Mouse (Mus musculus) E14TG2a.4 (cell line): ENCODE measurements around the gene Krtap1-4.

Experiments used
- H3K27me3 ChIP-seq: 2 replicates; pipeline ENCODE4 v1.6.1; 2014; ENCODE audit warnings: low read length, control low read depth; ENCODE audit not compliant: insufficient read depth
- H3K36me3 ChIP-seq: 2 replicates; pipeline ENCODE4 v1.6.1; 2014; ENCODE audit warnings: low read length, control low read depth; ENCODE audit not compliant: insufficient read depth
- H3K4me1 ChIP-seq: replicated peaks from 2 replicates; pipeline ENCODE4 v1.6.1; 2014; ENCODE audit warnings: low read depth, low read length, control low read depth
- H3K4me3 ChIP-seq: replicated peaks from 2 replicates; pipeline ENCODE4 v1.5.1; 2014; ENCODE audit warnings: mild to moderate bottlenecking, low read length
- H3K9me3 ChIP-seq: 2 replicates; pipeline ENCODE4 v1.6.1; 2014; ENCODE audit warnings: low read length, control low read depth
- CTCF ChIP-seq: conservative IDR thresholded peaks from 2 replicates; pipeline ENCODE4 v1.5.1; 2014; ENCODE audit warnings: low read length
- NANOG ChIP-seq: IDR thresholded peaks from 2 replicates; pipeline ENCODE4 v1.6.1; 2014; ENCODE audit warnings: borderline replicate concordance, low read length, mixed read lengths
- POU5F1 ChIP-seq: IDR thresholded peaks from 2 replicates; pipeline ENCODE4 v1.6.1; 2014; ENCODE audit warnings: low read length, borderline replicate concordance

Krtap1-4 gene

DNA sequence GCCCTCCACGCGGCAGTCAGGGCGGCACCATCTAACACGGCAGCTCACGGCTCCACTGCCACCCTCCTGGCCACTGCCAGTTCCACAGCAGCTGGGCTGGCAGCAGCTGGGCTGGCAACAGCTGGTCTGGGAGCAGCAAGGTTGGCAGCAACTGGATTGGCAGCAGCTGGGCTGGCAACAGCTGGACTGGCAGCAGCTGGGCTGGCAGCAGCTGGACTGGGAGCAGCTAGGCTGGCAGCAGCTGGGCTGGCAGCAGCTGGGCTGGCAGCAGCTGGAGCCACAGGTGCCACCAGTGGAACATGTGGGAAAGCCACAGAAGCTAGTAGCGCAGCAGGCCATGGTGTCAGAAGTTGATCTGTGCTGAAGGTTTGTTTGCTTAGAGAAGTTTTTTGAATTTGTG is 7.5 kb upstream of the Krtap1-4 start, which contains the start of gene Krtap1-3:
TSS of gene Krtap1-3 (minus strand) at position 359 of the 400 bp plus-strand sequence.
- Histone ChIP-seq H3K27me3 (no peaks in the 10 kb centered on the region), H3K36me3 (no peaks in the 10 kb centered on the region), H3K9me3 (no peaks in the 10 kb centered on the region), H3K4me3 (no peak within 1 kb of the TSS), H3K4me1 (no peaks in the 10 kb centered on the region)
- TF ChIP-seq NANOG (no peak), CTCF (no peak), POU5F1 (no peak)

GRCm38 (mm10) chr11:99585096-99585495 is 1.6 kb upstream of the Krtap1-4 start:
- no peaks in the 10 kb centered on the region for H3K27me3 ChIP-seq
- no peaks in the 10 kb centered on the region for H3K9me3 ChIP-seq
- H3K4me3 ChIP-seq: no peak overlapping the region
- TF ChIP-seq POU5F1: no peak
- TF ChIP-seq CTCF: no peak
- TF ChIP-seq NANOG: no peak
- H3K36me3 ChIP-seq: no peaks in the 10 kb centered on the region
- H3K4me1 ChIP-seq: no peaks in the 10 kb centered on the region

DNA sequence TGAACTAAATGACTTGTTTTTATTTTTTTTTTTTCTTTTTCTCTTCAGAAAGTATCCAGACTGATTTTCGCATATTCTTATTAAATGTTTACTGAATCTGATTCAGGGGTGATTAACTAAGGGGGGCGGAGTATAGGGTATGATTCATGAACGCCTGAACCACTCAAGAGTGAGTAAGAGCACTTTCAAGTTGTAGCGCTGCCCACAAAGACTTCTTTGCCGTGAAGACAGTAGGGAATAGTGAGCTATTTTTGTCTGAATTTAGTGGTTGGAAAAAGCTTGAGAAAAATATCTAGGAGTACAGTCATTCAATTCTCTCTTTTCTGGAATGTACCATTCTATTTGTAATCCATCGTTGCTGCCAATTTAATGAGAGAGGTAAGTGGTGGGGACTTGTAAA is 1.9 kb downstream of the Krtap1-4 start:
- no peaks in the 10 kb centered on the region for H3K4me1 ChIP-seq
- H3K27me3 ChIP-seq: no peaks in the 10 kb centered on the region
- H3K9me3 ChIP-seq: no peaks in the 10 kb centered on the region
- H3K4me3 ChIP-seq: no peak overlapping the region
- TF ChIP-seq CTCF (no peak), POU5F1 (no peak), NANOG (no peak)
- no peaks in the 10 kb centered on the region for H3K36me3 ChIP-seq

- H3K4me3 ChIP-seq: no peak overlapping the region
- no peaks in the 10 kb centered on the region for H3K9me3 ChIP-seq
- H3K4me1 ChIP-seq: no peaks in the 10 kb centered on the region
- no peaks in the 10 kb centered on the region for H3K36me3 ChIP-seq
- no peak for TF ChIP-seq CTCF
- TF ChIP-seq POU5F1: no peak
- TF ChIP-seq NANOG: no peak
- no peaks in the 10 kb centered on the region for H3K27me3 ChIP-seq
These were observed 2.4 kb downstream of the Krtap1-4 start for GRCm38 (mm10) chr11:99581051-99581450.

GRCm38 (mm10) chr11:99580636-99581035 is 2.8 kb downstream of the Krtap1-4 start, which contains the start of gene Krtap1-5:
Krtap1-5 (minus strand) TSS chr11:99581016.
- Histone ChIP-seq H3K4me3 (no peak within 1 kb of the TSS), H3K9me3 (no peaks in the 10 kb centered on the region), H3K36me3 (no peaks in the 10 kb centered on the region), H3K4me1 (no peaks in the 10 kb centered on the region), H3K27me3 (no peaks in the 10 kb centered on the region)
- TF ChIP-seq POU5F1 (no peak), NANOG (no peak), CTCF (no peak)

DNA sequence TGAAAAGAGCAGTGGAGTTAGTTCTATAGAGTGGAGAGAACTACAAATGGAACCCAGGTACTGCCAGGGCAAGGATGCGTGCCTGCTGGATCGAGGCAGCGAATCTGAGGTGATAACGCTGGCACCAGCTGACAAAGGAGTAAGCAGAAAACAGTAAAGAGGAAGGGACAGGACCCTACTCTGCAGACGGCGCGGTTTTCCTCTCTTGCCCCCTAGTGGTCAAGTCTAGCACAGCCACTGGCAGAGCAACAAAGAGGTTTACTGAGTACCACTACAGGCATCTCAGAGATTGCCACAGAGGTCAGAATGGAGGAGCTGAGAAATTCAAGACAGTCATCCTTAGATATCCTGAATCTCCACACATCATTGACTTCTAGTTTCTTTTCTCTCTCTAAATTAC is 9.3 kb downstream of the Krtap1-4 start:
- TF ChIP-seq CTCF (peak; percentile 87), POU5F1 (no peak), NANOG (no peak)
- H3K36me3 ChIP-seq: no peaks in the 10 kb centered on the region
- no peaks in the 10 kb centered on the region for H3K27me3 ChIP-seq
- no peaks in the 10 kb centered on the region; the same call in 1 of the 2 replicates for H3K4me1 ChIP-seq
- no peaks in the 10 kb centered on the region for H3K9me3 ChIP-seq
- no peak overlapping the region for H3K4me3 ChIP-seq

DNA sequence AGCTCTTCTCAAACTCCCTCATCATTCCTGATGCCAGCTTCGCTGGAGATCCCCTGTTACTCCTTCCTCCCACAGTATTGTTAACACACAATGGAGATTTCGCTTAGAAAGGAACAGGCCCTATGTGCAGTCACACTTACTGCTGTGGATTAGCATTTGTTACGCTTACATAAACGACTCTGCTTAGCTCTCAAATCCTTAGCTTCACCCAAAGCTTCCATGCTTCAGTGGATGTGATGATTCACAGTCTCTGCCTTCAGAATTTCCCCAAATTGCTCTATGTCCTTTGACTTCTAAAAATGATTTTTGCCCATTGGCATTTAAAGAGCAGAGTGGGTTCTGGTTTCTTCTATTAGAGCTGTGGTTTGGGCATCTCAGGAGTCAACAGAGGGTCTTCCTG is 10.3 kb downstream of the Krtap1-4 start:
- no peak overlapping the region for H3K4me3 ChIP-seq
- H3K9me3 ChIP-seq: no peaks in the 10 kb centered on the region
- no peaks in the 10 kb centered on the region for H3K27me3 ChIP-seq
- H3K4me1 ChIP-seq: no peaks in the 10 kb centered on the region; the same call in 1 of the 2 replicates
- no peaks in the 10 kb centered on the region for H3K36me3 ChIP-seq
- TF ChIP-seq CTCF (no peak), POU5F1 (no peak), NANOG (no peak)

DNA sequence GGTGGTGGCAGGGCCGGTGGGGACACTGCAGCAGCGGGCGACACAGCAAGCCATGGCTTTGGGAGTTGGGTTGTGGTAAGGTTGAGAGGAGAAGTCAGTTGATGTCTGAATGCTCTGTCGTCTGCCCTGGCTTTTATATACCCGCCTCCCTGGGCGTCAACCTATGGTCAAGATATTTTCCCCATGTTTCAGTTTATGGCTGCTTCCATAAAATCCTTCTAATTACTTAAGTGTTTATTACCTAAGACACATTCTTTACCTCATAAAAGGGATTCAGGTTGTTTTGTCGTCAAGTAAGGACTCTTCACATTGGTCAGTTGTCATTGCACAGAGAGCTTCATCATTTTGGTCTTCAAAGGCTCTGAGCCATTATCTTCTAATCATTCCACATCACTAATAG is 16.9 kb downstream of the Krtap1-4 start, which contains the start of gene Krtap3-1:
TSS of gene Krtap3-1 (minus strand) at position 101 of the 400 bp plus-strand sequence.
- no peak within 1 kb of the TSS for H3K4me3 ChIP-seq
- H3K4me1 ChIP-seq: no peaks in the 10 kb centered on the region
- no peaks in the 10 kb centered on the region for H3K36me3 ChIP-seq
- H3K9me3 ChIP-seq: no peaks in the 10 kb centered on the region
- H3K27me3 ChIP-seq: no peaks in the 10 kb centered on the region
- TF ChIP-seq NANOG (no peak), POU5F1 (no peak), CTCF (no peak)

- H3K4me1 ChIP-seq: no peaks in the 10 kb centered on the region
- no peaks in the 10 kb centered on the region for H3K9me3 ChIP-seq
- TF ChIP-seq NANOG (no peak), POU5F1 (no peak), CTCF (no peak)
- H3K27me3 ChIP-seq: no peaks in the 10 kb centered on the region
- no peaks in the 10 kb centered on the region for H3K36me3 ChIP-seq
- no peak overlapping the region for H3K4me3 ChIP-seq
These were observed 20.9 kb downstream of the Krtap1-4 start for GRCm38 (mm10) chr11:99562580-99562979.

DNA sequence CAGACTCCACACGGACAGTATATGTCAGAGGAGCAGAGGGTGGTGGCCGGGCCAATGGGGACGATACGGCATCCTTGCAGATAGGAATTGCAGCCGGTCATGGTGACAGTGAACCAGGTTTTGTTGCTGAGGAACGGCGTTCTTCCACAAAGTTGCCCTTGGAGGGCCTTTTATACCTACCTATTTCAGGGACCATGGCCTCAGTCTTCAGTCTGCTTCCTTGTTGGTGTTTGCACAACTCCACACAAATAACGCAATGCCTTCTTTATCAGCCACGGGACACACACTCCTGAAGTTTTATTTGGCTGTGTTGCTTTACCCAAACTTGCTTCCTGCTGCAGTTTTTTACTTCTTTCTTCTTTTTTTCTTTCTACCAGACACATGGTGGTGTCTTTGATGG is 24.1 kb downstream of the Krtap1-4 start, which contains the start of gene Gm11939:
TSS of gene Gm11939 (minus strand) at position 101 of the 400 bp plus-strand sequence.
- H3K4me1 ChIP-seq: no peaks in the 10 kb centered on the region
- H3K36me3 ChIP-seq: no peaks in the 10 kb centered on the region
- no peaks in the 10 kb centered on the region for H3K27me3 ChIP-seq
- H3K9me3 ChIP-seq: no peaks in the 10 kb centered on the region
- TF ChIP-seq POU5F1: no peak
- TF ChIP-seq NANOG: no peak
- TF ChIP-seq CTCF: no peak
- H3K4me3 ChIP-seq: no peak within 1 kb of the TSS
